Mouse (Mus musculus): ENCODE data around the gene Creb3l1. TPM values are rescaled to one million over a fixed set of nuclear protein-coding genes. Genes with fewer than 3 reads are reported as not detected.

Creb3l1 gene
- 1 to 10 TPM; 3.0 to 3.1 TPM for total RNA-seq (2023)

GRCm38 (mm10) chr2:92024274-92024672, at the start of gene Creb3l1:
Creb3l1 (minus strand) TSS chr2:92024502.

GRCm38 (mm10) chr2:91975581-91976541, 48.4 kb downstream of the Creb3l1 start, which contains the start of gene Dgkz:
Dgkz (minus strand) TSS chr2:91975864.

GRCm38 (mm10) chr2:91945483-91945882, 78.8 kb downstream of the Creb3l1 start, which contains the start of gene Gm9821:
Gm9821 (plus strand) TSS chr2:91945703.

Other genes starting within 250 kb of the Creb3l1 start
- gene Chrm4, start 97.3 kb downstream of the Creb3l1 start, total RNA-seq (2023): not detected
- 1 to 10 TPM; 1.4 to 2.1 TPM for gene Mdk, start 92.2 kb downstream of the Creb3l1 start, total RNA-seq (2023)
- gene Gm9821, start 78.8 kb downstream of the Creb3l1 start, total RNA-seq (2023): not detected
- gene Dgkz, start 48.6 kb downstream of the Creb3l1 start, total RNA-seq (2023): 100 to 1,000 TPM; 190 to 215 TPM
- 100 to 1,000 TPM; 118 to 135 TPM for gene Phf21a, start 68.6 kb upstream of the Creb3l1 start, total RNA-seq (2023)

Data from neutrophil, adult 83 days (primary cell).